Mouse (Mus musculus) hindbrain, embryonic 11.5 days (tissue): Measurements from ENCODE around the gene Ehd1. TPM values are rescaled to one million over a fixed set of nuclear protein-coding genes. Genes with fewer than 3 reads are reported as not detected.

Source experiments
- ATAC-seq: fragments of 200-750 bp; cut with Nextera tagmentation; 2 replicates; pipeline ENCODE4 v1.8.0; 2017; ENCODE audit warnings: mild to moderate bottlenecking, moderate TSS enrichment, moderate library complexity; ENCODE audit not compliant: low FRiP score
- DNase-seq: peaks from one replicate; pipeline ENCODE4 v3.0.0-alpha.2; 2015; ENCODE audit warnings: low spot score
- H3K27ac ChIP-seq: fragments of 300-500 bp; sonication (generic); 2 replicates; pipeline ENCODE4 v1.5.1; 2014; ENCODE audit warnings: mild to moderate bottlenecking, low read depth, low read length
- H3K27me3 ChIP-seq: fragments of 300-500 bp; sonication (generic); 2 replicates; pipeline ENCODE4 v1.6.1; 2014; ENCODE audit warnings: mild to moderate bottlenecking, low read length, moderate library complexity, mixed read lengths; ENCODE audit not compliant: control insufficient read depth, insufficient read depth
- H3K36me3 ChIP-seq: fragments of 300-500 bp; sonication (generic); 2 replicates; pipeline ENCODE4 v1.6.1; 2014; ENCODE audit warnings: mild to moderate bottlenecking, low read length, moderate library complexity, mixed read lengths; ENCODE audit not compliant: control insufficient read depth, insufficient read depth
- H3K4me1 ChIP-seq: fragments of 300-500 bp; sonication (generic); replicated peaks from 2 replicates; pipeline ENCODE4 v1.6.1; 2014; ENCODE audit warnings: low read length, mixed read lengths; ENCODE audit not compliant: control insufficient read depth, insufficient read depth
- H3K4me2 ChIP-seq: fragments of 300-500 bp; sonication (generic); replicated peaks from 2 replicates; pipeline ENCODE4 v1.6.1; 2014; ENCODE audit warnings: mild to moderate bottlenecking, low read depth, low read length
- H3K4me3 ChIP-seq: fragments of 300-500 bp; sonication (generic); 2 replicates; pipeline ENCODE4 v1.5.1; 2014; ENCODE audit warnings: low read depth, low read length
- H3K9ac ChIP-seq: fragments of 300-500 bp; sonication (generic); 2 replicates; pipeline ENCODE4 v1.6.1; 2014; ENCODE audit warnings: low read depth, low read length
- H3K9me3 ChIP-seq: fragments of 300-500 bp; sonication (generic); 2 replicates; pipeline ENCODE4 v1.6.1; 2016; ENCODE audit warnings: low read length; ENCODE audit not compliant: control insufficient read depth
- WGBS: fragments of 180-500 bp; shearing (Covaris S2); extraction: QIAGEN DNeasy Blood & Tissue Kit; methylation state at CpG from one replicate; pipeline ENCODE4 v1.1.7; 2014; 5-methylcytosine and 5-hydroxymethylcytosine counted together
- polyA plus RNA-seq: library from polyadenylated mRNA; unstranded; fragments of >200 nt; fragmentation: Nextera tagmentation; extraction: Ambion mirVana; gene quantifications from 2 replicates; pipeline ENCODE4 v1.2.1, GENCODE M21; 2014

Ehd1 gene
- polyA plus RNA-seq, 1 experiment from 2014 or later = 67.4 TPM

GRCm38 (mm10) chr19:6342276-6342933, 65.9 kb downstream of the Ehd1 start:
- no peak for DNase-seq
- Histone ChIP-seq H3K27me3 (no peaks in the 10 kb centered on the region), H3K4me2 (no peak overlapping the region), H3K4me1 (peaks cover 2% of the 10 kb centered on the region; the same call in 1 of the 2 replicates), H3K36me3 (peaks cover 8% of the 10 kb centered on the region; the same call in 1 of the 2 replicates), H3K4me3 (no peak overlapping the region), H3K9me3 (no peaks in the 10 kb centered on the region), H3K27ac (no peak overlapping the region), H3K9ac (no peak overlapping the region)
- ATAC-seq = no peak
- WGBS = 80% methylated on average over 5 of the region's 5 CpGs

DNA sequence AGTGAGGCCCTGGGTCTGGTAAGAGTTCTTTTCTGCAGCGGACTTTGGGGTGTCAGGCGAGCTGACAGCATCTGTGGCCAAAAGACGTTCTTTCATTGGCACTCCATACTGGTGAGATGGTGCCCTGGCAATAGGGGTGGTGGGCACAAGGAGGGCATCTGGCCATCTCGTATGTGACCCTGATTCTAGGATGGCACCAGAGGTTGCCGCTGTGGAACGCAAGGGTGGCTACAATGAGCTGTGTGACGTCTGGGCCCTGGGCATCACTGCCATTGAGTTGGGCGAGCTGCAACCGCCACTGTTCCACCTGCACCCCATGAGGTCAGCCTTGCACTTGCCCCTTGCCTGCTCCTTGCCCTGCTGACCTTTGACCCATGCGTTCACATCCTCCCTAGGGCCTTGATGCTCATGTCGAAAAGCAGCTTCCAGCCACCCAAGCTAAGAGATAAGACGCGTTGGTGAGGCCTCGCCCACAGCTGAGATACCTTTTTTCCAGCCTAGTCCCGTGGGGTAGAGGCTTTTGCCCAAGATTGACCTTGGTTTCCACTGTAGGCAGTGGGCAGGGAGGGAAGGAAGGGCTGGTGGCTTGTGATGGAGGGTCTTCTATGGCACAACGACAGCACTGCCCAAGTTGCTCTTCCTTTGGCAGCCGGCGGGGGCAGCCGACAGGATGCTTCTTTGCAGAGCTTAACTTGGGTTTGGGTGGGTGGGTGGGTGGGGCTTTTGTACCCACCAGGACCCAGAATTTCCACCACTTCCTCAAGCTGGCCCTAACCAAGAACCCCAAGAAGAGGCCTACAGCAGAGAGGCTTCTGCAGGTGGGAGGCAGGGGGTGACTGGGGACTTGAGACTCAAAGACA, 66.8 kb downstream of the Ehd1 start:
- Histone ChIP-seq H3K4me2 (no peak overlapping the region), H3K4me1 (peaks cover 2% of the 10 kb centered on the region; the same call in 1 of the 2 replicates), H3K36me3 (peaks cover 8% of the 10 kb centered on the region; the same call in 1 of the 2 replicates), H3K27me3 (no peaks in the 10 kb centered on the region), H3K4me3 (no peak overlapping the region), H3K9ac (no peak overlapping the region), H3K27ac (no peak overlapping the region), H3K9me3 (no peaks in the 10 kb centered on the region)
- DNase-seq (no peak), ATAC-seq (no peak)
- WGBS = 84% methylated on average over 19 of the region's 19 CpGs

DNA sequence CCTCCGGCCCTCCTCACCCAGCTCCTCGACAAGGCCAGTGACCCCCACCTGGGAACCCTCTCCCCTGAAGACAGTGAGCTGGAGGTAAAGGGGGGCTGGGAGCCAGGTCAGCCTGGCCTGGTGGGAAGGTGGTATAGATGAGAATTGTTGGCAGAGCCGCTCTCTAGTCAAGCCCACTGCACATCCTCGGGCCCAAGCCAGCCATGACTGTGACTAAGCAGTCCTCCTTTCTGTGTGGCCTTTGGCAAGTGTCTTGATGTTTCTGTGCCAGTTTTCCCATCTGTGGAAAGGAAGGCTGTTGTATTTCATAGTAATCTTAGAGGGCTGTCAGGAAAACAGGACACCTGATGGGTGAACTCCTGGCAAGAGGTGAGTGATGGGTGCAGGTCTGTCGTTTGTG, 67.5 kb downstream of the Ehd1 start:
- H3K9me3 ChIP-seq = no peaks in the 10 kb centered on the region
- ATAC-seq (no peak), DNase-seq (no peak)
- H3K27me3 ChIP-seq = no peaks in the 10 kb centered on the region
- H3K4me1 ChIP-seq = peaks cover 2% of the 10 kb centered on the region
- no peak overlapping the region for H3K4me2 ChIP-seq
- H3K27ac ChIP-seq = no peak overlapping the region
- no peak overlapping the region for H3K9ac ChIP-seq
- no peak overlapping the region for H3K4me3 ChIP-seq
- 92% methylated on average over 5 of the region's 5 CpGs for WGBS
- H3K36me3 ChIP-seq = peaks cover 3% of the 10 kb centered on the region; the same call in 1 of the 2 replicates

DNA sequence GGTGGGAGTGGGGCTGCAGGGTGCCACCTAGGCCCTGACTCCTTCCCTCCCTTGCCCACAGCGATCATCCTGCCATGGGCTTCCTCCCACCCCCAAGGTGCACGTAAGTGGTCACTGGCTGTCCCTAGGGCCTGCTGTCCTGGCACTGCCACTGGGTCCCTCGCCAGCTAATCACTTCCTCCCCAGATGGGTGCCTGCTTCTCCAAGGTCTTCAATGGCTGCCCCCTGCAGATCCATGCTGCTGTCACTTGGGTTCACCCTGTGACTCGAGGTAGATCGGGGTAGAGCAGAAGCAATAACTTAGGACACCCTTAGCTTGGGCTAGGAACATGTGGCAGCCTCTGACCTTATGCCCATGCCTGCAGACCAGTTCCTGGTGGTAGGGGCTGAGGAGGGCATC, 69.5 kb downstream of the Ehd1 start:
- H3K36me3 ChIP-seq = no peaks in the 10 kb centered on the region
- no peak overlapping the region for H3K4me3 ChIP-seq

DNA sequence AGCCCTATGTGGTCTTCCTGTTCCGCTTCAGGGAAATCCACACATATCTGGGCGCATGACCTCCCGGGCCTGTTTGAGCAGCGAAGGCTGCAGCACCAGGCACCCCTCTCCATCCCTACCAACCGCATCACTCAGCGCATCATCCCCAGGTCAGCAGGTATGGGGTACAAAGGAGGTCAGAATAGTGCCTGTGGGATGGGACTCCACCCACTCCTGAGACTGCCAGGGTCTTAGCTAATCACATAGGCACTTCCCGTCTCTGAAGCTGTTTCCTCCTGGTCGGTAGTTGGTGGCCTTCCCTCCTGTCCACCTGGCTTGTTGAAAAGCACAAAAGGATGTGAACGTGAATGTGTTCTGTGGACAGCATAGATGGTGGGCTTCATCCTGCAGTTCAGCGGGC, 70.1 kb downstream of the Ehd1 start:
- Histone ChIP-seq H3K27me3 (no peaks in the 10 kb centered on the region), H3K4me3 (no peak overlapping the region), H3K9ac (no peak overlapping the region), H3K4me2 (no peak overlapping the region), H3K9me3 (no peaks in the 10 kb centered on the region), H3K27ac (no peak overlapping the region), H3K36me3 (no peaks in the 10 kb centered on the region), H3K4me1 (peaks cover 2% of the 10 kb centered on the region; the same call in 1 of the 2 replicates)
- ATAC-seq = no peak
- no peak for DNase-seq
- 90% methylated on average over 10 of the region's 10 CpGs for WGBS

More for the DNA sequence above, 69.5 kb downstream of the Ehd1 start:
- Histone ChIP-seq H3K9me3 (no peaks in the 10 kb centered on the region), H3K4me1 (peaks cover 2% of the 10 kb centered on the region; the same call in 1 of the 2 replicates), H3K27me3 (no peaks in the 10 kb centered on the region), H3K4me2 (no peak overlapping the region), H3K27ac (no peak overlapping the region), H3K9ac (no peak overlapping the region)
- 95% methylated on average over 5 of the region's 5 CpGs for WGBS
- ATAC-seq = no peak
- DNase-seq = no peak

DNA sequence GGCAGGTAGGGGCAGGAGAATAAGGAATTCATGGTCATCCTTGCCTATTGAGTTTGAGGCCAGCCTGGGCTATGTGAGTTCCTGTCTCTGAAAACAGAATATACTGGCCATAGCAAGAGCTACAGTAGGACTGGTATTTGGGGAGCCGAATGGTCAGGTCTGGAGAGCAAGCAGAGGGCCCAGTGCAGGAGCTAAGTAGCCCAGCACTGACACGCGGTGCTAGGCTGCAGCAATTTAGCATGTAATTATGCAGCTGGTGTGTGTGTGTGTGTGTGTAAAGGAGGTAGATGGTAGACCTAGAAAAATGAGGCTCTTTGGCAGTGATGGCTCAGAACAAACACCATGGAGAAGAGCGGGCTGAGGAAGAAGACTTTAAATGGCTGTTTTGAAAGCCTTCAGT, 71.1 kb downstream of the Ehd1 start:
- Histone ChIP-seq H3K27me3 (no peaks in the 10 kb centered on the region), H3K9ac (no peak overlapping the region), H3K9me3 (no peaks in the 10 kb centered on the region), H3K4me2 (no peak overlapping the region), H3K4me3 (no peak overlapping the region), H3K27ac (no peak overlapping the region), H3K4me1 (no peaks in the 10 kb centered on the region; the same call in 1 of the 2 replicates), H3K36me3 (no peaks in the 10 kb centered on the region)
- ATAC-seq (no peak), DNase-seq (no peak)
- WGBS = 97% methylated on average over 4 of the region's 4 CpGs

- Histone ChIP-seq H3K4me2 (no peak overlapping the region), H3K9me3 (no peaks in the 10 kb centered on the region), H3K4me1 (no peaks in the 10 kb centered on the region; the same call in 1 of the 2 replicates), H3K36me3 (no peaks in the 10 kb centered on the region), H3K4me3 (no peak overlapping the region), H3K9ac (no peak overlapping the region), H3K27me3 (no peaks in the 10 kb centered on the region), H3K27ac (no peak overlapping the region)
- ATAC-seq = no peak
- 58% methylated on average over 9 of the region's 9 CpGs for WGBS
- DNase-seq = no peak
Observed at GRCm38 (mm10) chr19:6348717-6349116, 72.2 kb downstream of the Ehd1 start.

DNA sequence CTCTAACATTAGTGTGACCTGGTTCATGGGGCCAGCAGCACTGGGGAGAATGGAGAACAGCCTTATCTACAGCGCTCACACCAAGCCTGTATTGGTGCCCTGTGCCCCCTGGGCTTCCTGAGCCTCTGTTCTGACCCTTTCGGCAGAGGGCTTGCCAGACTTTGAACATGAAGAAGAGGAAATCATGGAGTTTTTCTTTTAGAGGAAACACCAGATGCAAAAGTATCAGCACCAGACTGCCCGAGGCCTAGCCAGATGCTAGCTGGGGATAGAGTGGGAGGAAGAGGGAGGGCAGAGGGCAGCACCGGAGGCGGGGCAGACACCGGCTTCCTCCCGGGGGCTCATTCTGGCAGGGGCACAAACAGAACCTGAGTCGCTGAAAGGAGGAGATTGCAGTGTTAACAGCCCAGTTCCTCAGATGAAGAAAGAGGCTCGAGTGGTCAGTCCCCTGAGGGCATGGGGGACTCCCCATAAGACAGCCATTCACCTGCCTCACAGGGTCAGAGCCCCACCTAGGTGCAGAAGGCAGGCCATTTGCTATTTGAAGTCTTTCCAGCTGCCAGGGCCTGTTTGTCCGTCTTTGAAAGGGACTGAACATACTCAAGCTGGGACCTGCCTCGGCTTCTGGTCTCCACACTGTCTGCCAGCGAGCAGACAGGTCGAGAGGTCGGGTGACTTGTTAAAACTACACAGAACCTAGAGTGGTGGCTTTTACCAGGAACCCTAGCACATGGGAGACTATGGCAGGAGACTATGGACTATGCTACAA, 72.9 kb downstream of the Ehd1 start:
- DNase-seq = peak; percentile 34
- H3K4me3 ChIP-seq = no peak overlapping the region
- WGBS = 42% methylated on average over 14 of the region's 14 CpGs

More for the DNA sequence above, 72.9 kb downstream of the Ehd1 start:
- Histone ChIP-seq H3K36me3 (no peaks in the 10 kb centered on the region), H3K27ac (0 out of 2 replicates have a peak overlapping the region, but pooled peaks have one; percentile 25), H3K9me3 (no peaks in the 10 kb centered on the region), H3K27me3 (no peaks in the 10 kb centered on the region), H3K4me2 (no peak overlapping the region), H3K9ac (no peak overlapping the region), H3K4me1 (no peaks in the 10 kb centered on the region; the same call in 1 of the 2 replicates)
- no peak for ATAC-seq
